Mouse (Mus musculus) cerebellum, adult 2 months (tissue): ENCODE data around the gene Manba. TPM values are rescaled to one million over a fixed set of nuclear protein-coding genes. Genes with fewer than 3 reads are reported as not detected.

Experiments
- DNase-seq, 2 experiments: peaks; one replicate each; pipeline ENCODE4 v3.0.0; 2021
- H3K27ac ChIP-seq: fragments of 200-500 bp; 2 replicates; pipeline ENCODE4 v1.5.1; 2012; ENCODE audit warnings: low read length, control low read depth, inconsistent platforms; ENCODE audit not compliant: insufficient read depth
- H3K27me3 ChIP-seq: fragments of 200-500 bp; 2 replicates; pipeline ENCODE4 v1.6.1; 2012; ENCODE audit warnings: inconsistent platforms, mild to moderate bottlenecking, low read length, moderate library complexity; ENCODE audit not compliant: control insufficient read depth, insufficient read depth
- H3K4me1 ChIP-seq: fragments of 200-500 bp; 2 replicates; pipeline ENCODE4 v1.6.1; 2011; ENCODE audit warnings: low read length; ENCODE audit not compliant: control insufficient read depth, insufficient read depth
- H3K4me3 ChIP-seq: fragments of 200-500 bp; replicated peaks from 2 replicates; pipeline ENCODE3; 2011; ENCODE audit warnings: mild to moderate bottlenecking, low read depth, low read length, control low read depth; ENCODE audit not compliant: insufficient read depth
- CTCF ChIP-seq: fragments of 200-500 bp; IDR thresholded peaks from 2 replicates; pipeline ENCODE4 v1.5.1; 2011; ENCODE audit warnings: low read depth, mild to moderate bottlenecking, control low read depth, low read length, moderate library complexity, borderline replicate concordance; ENCODE audit not compliant: insufficient read depth
- POLR2A ChIP-seq: fragments of 200-500 bp; IDR thresholded peaks from 2 replicates; pipeline ENCODE4 v1.6.1; 2011; ENCODE audit warnings: low read length, control low read depth, borderline replicate concordance; ENCODE audit not compliant: insufficient read depth
- WGBS: fragments of 180-500 bp; shearing (Covaris S2); methylation state at CpG from one replicate; pipeline ENCODE4 v1.1.7; 2018; 5-methylcytosine and 5-hydroxymethylcytosine counted together
- polyA plus RNA-seq: library from polyadenylated mRNA; depleted of rRNA; stranded (reverse); fragments of >200 nt; gene quantifications from 2 replicates; pipeline ENCODE4 v1.2.3, GENCODE M21; 2012

Gene Manba
- polyA plus RNA-seq, 1 experiment = 8.8 TPM

DNA sequence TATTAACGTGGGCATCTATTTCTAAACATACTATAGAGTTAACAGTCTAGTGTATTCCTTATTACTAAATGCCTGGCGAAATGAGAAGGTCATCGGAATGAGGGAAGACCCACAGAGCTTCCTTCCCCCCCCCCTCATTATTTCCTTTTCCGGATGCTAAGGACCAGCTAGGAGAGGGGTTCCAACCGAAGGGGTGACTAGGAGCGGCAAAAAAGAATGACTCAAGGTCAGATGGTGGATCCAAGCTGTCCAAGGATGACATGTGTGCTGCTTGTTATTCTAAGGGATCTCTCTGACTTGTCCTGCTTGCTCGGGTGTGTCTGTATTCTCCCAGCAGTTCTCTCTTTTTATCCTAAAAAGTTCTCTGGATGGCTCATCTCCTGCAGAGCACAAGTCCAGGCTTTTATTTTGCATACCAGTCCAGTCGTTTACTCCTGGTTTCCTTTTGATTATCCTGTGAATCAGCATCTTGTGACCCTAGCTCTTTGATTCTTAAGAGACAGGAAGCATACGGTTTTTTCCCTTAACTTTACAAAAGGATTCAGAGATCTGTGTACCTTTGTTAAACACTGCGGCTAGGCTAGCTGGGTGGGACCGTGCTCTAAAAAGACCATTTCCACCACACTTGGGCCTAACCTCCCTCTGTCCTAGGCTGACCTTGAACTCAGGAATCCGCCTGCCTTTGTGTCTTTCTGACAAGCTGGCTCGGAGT, 61.0 kb downstream of the Manba start:
- DNase-seq = no peak
- TF ChIP-seq CTCF (no peak), POLR2A (no peak)
- Histone ChIP-seq H3K27ac (no peak overlapping the region), H3K4me1 (no peaks in the 10 kb centered on the region), H3K4me3 (no peak overlapping the region), H3K27me3 (no peaks in the 10 kb centered on the region)
- 70% methylated on average over 13 of the region's 13 CpGs for WGBS

DNA sequence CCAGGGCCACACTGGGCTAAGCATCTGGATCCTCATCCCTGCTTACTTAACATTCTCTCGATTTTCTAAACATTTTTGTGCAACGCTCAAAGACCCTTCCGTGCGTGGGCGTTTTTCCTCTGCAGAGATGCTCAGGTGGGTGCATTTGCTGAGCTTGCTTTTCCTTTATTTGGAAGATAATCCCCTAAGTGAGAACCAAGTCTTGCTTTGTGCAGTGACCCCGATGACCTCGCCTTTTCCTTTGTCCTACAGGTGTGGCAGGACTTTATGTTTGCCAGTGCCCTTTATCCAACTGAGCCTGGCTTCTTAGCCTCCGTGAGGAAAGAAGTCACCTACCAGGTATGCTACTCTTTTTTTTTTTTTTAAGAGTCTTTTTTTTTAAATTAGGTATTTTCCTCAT, 61.9 kb downstream of the Manba start:
- no peak for DNase-seq
- H3K27ac ChIP-seq = no peak overlapping the region
- H3K4me3 ChIP-seq = no peak overlapping the region
- H3K4me1 ChIP-seq = no peaks in the 10 kb centered on the region
- TF ChIP-seq POLR2A (no peak), CTCF (no peak)
- H3K27me3 ChIP-seq = no peaks in the 10 kb centered on the region
- WGBS = 83% methylated on average over 8 of the region's 8 CpGs

DNA sequence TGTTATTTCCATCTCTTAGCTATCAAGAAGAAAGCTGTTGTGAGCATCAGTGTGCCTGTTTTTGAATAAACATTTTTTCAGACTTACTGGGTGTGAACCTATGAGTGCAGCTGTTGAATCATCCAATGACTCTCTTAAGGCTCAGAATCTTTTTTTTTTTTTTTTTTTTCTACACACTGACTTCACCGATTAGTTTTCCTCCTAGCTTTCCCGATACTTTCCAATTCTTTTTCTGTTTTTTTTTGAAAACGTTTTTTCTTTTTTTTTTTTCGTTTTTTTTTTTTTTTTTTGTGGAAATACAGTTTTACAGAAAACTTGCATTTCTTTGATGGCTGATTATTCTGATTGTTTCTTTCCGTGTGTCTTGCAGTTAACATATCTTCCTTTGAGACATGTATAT, 67.5 kb downstream of the Manba start:
- Histone ChIP-seq H3K27me3 (no peaks in the 10 kb centered on the region), H3K4me1 (no peaks in the 10 kb centered on the region), H3K4me3 (no peak overlapping the region), H3K27ac (no peak overlapping the region)
- TF ChIP-seq POLR2A (no peak), CTCF (no peak)
- no peak for DNase-seq
- 81% methylated on average over 5 of the region's 5 CpGs for WGBS

DNA sequence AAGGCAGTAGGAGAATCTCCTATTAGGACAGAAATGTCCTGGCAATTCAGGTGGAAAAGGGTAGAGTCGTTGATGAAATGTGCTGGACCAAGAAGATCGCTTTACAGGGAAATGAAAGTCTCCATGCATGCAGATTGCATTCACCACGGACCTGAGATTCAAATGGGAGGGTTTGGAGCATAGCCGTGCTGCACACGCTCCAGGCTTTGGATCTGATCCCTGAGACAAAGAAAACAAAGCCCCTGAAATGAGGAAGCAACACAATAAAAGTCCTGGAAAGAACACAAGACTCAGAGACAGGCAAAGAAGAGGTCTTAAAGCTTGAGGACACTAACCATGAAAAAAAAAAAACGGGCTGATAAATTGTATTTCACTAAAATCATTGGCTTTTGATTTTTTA, 69.8 kb downstream of the Manba start:
- no peaks in the 10 kb centered on the region for H3K27me3 ChIP-seq
- 55% methylated on average over 6 of the region's 6 CpGs for WGBS
- no peak overlapping the region for H3K4me3 ChIP-seq
- no peaks in the 10 kb centered on the region for H3K4me1 ChIP-seq
- TF ChIP-seq CTCF = no peak
- TF ChIP-seq POLR2A = no peak
- no peak overlapping the region for H3K27ac ChIP-seq
- DNase-seq = no peak

DNA sequence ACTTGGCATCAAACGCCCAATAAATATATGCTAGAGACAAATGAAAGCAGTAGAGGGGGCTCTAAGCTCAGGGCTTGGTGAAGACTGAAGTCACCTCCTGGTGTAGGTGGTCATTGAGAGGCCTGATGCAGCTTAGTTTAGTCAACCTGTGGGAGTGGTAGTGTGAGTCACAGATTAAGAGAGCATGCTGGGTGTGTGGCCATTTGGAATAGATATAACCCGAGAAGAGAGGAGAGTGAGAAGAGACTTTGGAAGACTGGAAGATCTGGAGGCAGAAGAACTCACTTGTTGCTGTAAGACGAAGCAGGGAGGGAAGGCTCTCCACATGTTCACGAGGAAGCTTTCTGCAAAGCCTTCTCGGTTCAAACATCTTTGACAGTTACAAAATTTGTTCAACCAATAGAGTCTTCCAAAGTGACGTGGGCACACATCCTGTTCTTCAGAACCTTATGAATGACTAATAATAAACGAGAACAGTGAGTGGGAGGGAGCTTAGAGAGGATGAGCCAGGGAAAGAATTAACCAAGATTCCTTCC, 70.7 kb downstream of the Manba start:
- H3K4me3 ChIP-seq = no peak overlapping the region
- TF ChIP-seq POLR2A (no peak), CTCF (no peak)
- no peak for DNase-seq
- no peak overlapping the region for H3K27ac ChIP-seq
- WGBS = 79% methylated on average over 7 of the region's 7 CpGs
- no peaks in the 10 kb centered on the region for H3K27me3 ChIP-seq
- no peaks in the 10 kb centered on the region for H3K4me1 ChIP-seq

DNA sequence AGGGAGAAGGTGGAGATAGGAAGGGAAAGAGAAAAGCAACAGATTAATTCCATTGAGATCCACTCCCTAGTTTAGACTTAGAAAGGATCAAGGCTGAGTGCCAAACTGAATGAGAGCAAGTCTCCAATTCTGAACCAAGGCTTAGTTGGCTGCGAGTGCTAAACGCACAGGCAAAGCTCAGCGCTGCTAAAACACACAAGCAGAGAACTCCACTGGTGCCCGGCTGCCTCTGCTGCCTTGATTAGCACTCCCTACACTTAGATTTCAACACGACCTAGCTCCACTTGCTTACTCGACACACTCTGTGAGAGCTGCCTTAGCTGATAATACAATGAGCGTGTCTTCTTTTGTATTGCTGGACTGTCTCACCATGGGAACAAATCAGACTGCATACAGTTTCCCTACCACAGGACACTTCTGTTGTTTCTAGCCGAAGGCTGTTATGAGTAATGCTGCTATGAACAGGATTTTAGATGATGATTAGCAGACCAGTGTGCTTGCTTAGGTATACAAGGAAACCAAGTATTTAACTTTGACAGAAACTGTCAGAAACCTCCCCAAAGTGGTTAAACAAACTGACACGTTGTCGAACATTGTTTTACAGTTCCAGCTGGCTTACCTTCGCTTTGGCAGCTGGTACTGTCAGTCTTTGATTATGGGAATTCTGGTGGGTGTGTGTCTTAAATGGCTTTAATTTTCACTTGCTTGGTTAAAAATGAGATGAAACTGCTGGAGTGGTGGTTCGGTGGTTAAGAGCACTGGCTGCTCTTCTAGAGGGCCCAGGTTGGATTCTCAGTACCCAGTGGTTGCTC, 71.6 kb downstream of the Manba start:
- H3K27ac ChIP-seq = no peak overlapping the region
- no peak for DNase-seq
- no peaks in the 10 kb centered on the region for H3K4me1 ChIP-seq
- TF ChIP-seq POLR2A (no peak), CTCF (no peak)
- WGBS = 60% methylated on average over 12 of the region's 12 CpGs
- no peaks in the 10 kb centered on the region for H3K27me3 ChIP-seq
- H3K4me3 ChIP-seq = no peak overlapping the region

DNA sequence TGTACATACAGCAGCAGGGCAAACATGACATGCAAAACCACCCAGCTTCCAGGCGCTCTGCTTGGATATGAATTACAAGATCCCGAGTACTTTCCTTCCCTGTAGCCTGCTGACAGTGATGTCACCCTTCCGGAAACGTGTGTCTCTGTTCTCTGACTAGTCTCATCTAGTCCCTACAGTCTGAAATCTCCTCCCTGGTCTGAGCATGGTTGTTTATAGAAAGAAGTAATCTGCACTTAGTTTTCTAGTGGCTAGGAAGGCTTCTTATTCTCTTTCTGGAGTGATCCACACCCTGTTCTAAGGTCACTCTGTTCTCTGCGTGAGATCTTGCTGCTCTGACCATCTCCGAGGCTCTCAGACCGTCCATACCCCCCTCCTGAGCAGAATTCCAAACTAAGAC, 76.6 kb downstream of the Manba start:
- 78% methylated on average over 7 of the region's 7 CpGs for WGBS
- no peak for DNase-seq
- no peak overlapping the region for H3K27ac ChIP-seq
- no peaks in the 10 kb centered on the region for H3K27me3 ChIP-seq
- no peak overlapping the region for H3K4me3 ChIP-seq
- no peaks in the 10 kb centered on the region for H3K4me1 ChIP-seq
- TF ChIP-seq POLR2A (no peak), CTCF (no peak)
